Mouse (Mus musculus) ES-E14 (cell line): ENCODE results near the gene Nr1i3. TPM values are rescaled to one million over a fixed set of nuclear protein-coding genes. Genes with fewer than 3 reads are reported as not detected.

Source experiments
- DNase-seq: peaks from one replicate; pipeline ENCODE4 v3.0.0-alpha.2; 2013; ENCODE audit warnings: low read depth, low spot score
- H3K27ac ChIP-seq: 2 replicates; pipeline ENCODE4 v1.5.1; 2012; ENCODE audit warnings: low read depth, mild to moderate bottlenecking, low read length, moderate library complexity, mixed read lengths; ENCODE audit not compliant: poor library complexity, insufficient read depth, severe bottlenecking
- H3K36me3 ChIP-seq: 2 replicates; pipeline ENCODE4 v1.6.1; 2012; ENCODE audit warnings: mild to moderate bottlenecking, low read length, moderate library complexity, mixed read lengths; ENCODE audit not compliant: control insufficient read depth, poor library complexity, insufficient read depth, severe bottlenecking
- H3K4me1 ChIP-seq, 2 experiments: fragments of 150-350 bp in 1 of 2; sonication (generic) in 1 of 2; 2 replicates each; pipeline ENCODE4 v1.6.1; 2012; ENCODE audit warnings: low read length in 2 of 2, mild to moderate bottlenecking in 1 of 2, mixed read lengths in 1 of 2; ENCODE audit not compliant: control insufficient read depth in 2 of 2, insufficient read depth in 2 of 2, poor library complexity in 1 of 2
- H3K4me3 ChIP-seq, 2 experiments: fragments of 150-350 bp in 1 of 2; sonication (generic) in 1 of 2; 2 replicates each; pipeline ENCODE4 v1.5.1; 2012; ENCODE audit warnings: low read length in 2 of 2, low read depth in 1 of 2, mild to moderate bottlenecking in 1 of 2, mixed read lengths in 1 of 2; ENCODE audit not compliant: insufficient read depth in 1 of 2, poor library complexity in 1 of 2, severe bottlenecking in 1 of 2
- H3K9ac ChIP-seq: 2 replicates; pipeline ENCODE4 v1.6.1; 2012; ENCODE audit warnings: low read depth, mild to moderate bottlenecking, low read length, mixed read lengths; ENCODE audit not compliant: poor library complexity, insufficient read depth, severe bottlenecking
- H3K9me3 ChIP-seq: fragments of 150-350 bp; sonication (generic); 2 replicates; pipeline ENCODE4 v1.6.1; 2012; ENCODE audit warnings: low read depth, mild to moderate bottlenecking, low read length; ENCODE audit not compliant: control insufficient read depth, insufficient read depth
- CHD2 ChIP-seq: IDR thresholded peaks from 2 replicates; pipeline ENCODE4 v1.6.1; 2014; ENCODE audit warnings: mild to moderate bottlenecking, low read depth, low read length, inconsistent platforms
- HCFC1 ChIP-seq: IDR thresholded peaks from 2 replicates; pipeline ENCODE4 v1.6.1; 2012; ENCODE audit warnings: low read length, inconsistent platforms, borderline replicate concordance; ENCODE audit not compliant: insufficient read depth
- MAFK ChIP-seq: IDR thresholded peaks from 2 replicates; pipeline ENCODE4 v1.6.1; 2014; ENCODE audit warnings: mild to moderate bottlenecking, low read depth, low read length, inconsistent platforms; ENCODE audit not compliant: insufficient read depth
- ZC3H11A ChIP-seq: IDR thresholded peaks from 2 replicates; pipeline ENCODE4 v1.6.1; 2012; ENCODE audit warnings: low read depth, mild to moderate bottlenecking, inconsistent platforms, low read length, borderline replicate concordance
- ZNF384 ChIP-seq: IDR thresholded peaks from 2 replicates; pipeline ENCODE4 v1.6.1; 2012; ENCODE audit warnings: low read depth, low read length, inconsistent platforms
- in situ Hi-C, 2 experiments: fragments of 600-800 bp; cut with MboI; formaldehyde crosslinking; loops; one replicate each; pipeline ENCODE4 v1.15.1; 2025; ENCODE audit warnings: low sequenced_read_pairs in 2 of 2, inconsistent platforms in 1 of 2; ENCODE audit not compliant: unreplicated experiment in 2 of 2
- total RNA-seq: library from RNA; depleted of rRNA; stranded (reverse); fragments of 300-350 nt; gene quantifications from 2 replicates; pipeline ENCODE4 v1.2.3, GENCODE M21; 2012

The Nr1i3 gene
- total RNA-seq, 1 experiment, result 0.71 TPM

- Histone ChIP-seq H3K27ac (no peak overlapping the region), H3K9me3 (no peaks in the 10 kb centered on the region), H3K36me3 (no peaks in the 10 kb centered on the region), H3K4me1 (peaks cover 2 to 26% of the 10 kb centered on the region in 2 experiments; a peak in 3 of 4 replicates), H3K4me3 (peak overlapping the region; percentile 47 to 61), H3K9ac (peak overlapping the region; percentile 42; the same call in 1 of the 2 replicates)
- DNase-seq, result no peak
- TF ChIP-seq HCFC1 (no peak), ZC3H11A (no peak), MAFK (no peak), ZNF384 (no peak), CHD2 (no peak)
- in situ Hi-C loops, result no loop called here
These were observed 38.0 kb downstream of the Nr1i3 start for GRCm38 (mm10) chr1:171251594-171252324.

- Histone ChIP-seq H3K4me1 (peaks cover 2 to 26% of the 10 kb centered on the region in 2 experiments; a peak in 3 of 4 replicates), H3K9me3 (no peaks in the 10 kb centered on the region), H3K4me3 (peak overlapping the region; percentile 47 to 61; a peak in 3 of 4 replicates), H3K27ac (no peak overlapping the region), H3K36me3 (no peaks in the 10 kb centered on the region), H3K9ac (peak overlapping the region; percentile 40; the same call in 1 of the 2 replicates)
- in situ Hi-C loops, result no loop called here
- TF ChIP-seq CHD2 (no peak), ZNF384 (no peak), ZC3H11A (no peak), MAFK (no peak)
- no peak for DNase-seq
These were observed 38.6 kb downstream of the Nr1i3 start for GRCm38 (mm10) chr1:171252415-171252814.

GRCm38 (mm10) chr1:171256095-171256818 lies 42.5 kb downstream of the Nr1i3 start:
- peak overlapping the region; percentile 12 to 20; a peak in 2 of 4 replicates for H3K4me3 ChIP-seq
- TF ChIP-seq ZNF384 (no peak), CHD2 (no peak), MAFK (no peak), HCFC1 (no peak), ZC3H11A (no peak)
- H3K36me3 ChIP-seq, result no peaks in the 10 kb centered on the region
- no peak for DNase-seq
- H3K27ac ChIP-seq, result no peak overlapping the region
- in situ Hi-C loops, result no loop called here
- no peaks in the 10 kb centered on the region for H3K9me3 ChIP-seq
- H3K9ac ChIP-seq, result no peak overlapping the region
- peaks cover 0 to 8% of the 10 kb centered on the region in 2 experiments; a peak in 2 of 4 replicates for H3K4me1 ChIP-seq

- TF ChIP-seq HCFC1, result no peak
- no peak for TF ChIP-seq MAFK
- no peak for TF ChIP-seq ZNF384
- no peak for TF ChIP-seq CHD2
- no peak for TF ChIP-seq ZC3H11A
- Histone ChIP-seq H3K27ac (no peak overlapping the region), H3K4me1 (peaks cover 0 to 7% of the 10 kb centered on the region in 2 experiments; a peak in 1 of 4 replicates), H3K9ac (no peak overlapping the region), H3K9me3 (no peaks in the 10 kb centered on the region), H3K36me3 (no peaks in the 10 kb centered on the region), H3K4me3 (peak overlapping the region; percentile 16 to 41; a peak in 3 of 4 replicates)
- DNase-seq, result peak; percentile 62
- in situ Hi-C loops, result no loop called here
These were observed 43.3 kb downstream of the Nr1i3 start for GRCm38 (mm10) chr1:171256937-171257548.
